Mouse (Mus musculus) MEL (cell line): ENCODE results near the gene Rnase4. TPM values are rescaled to one million over a fixed set of nuclear protein-coding genes. Genes with fewer than 3 reads are reported as not detected.

Experiments
- DNase-seq: peaks from one replicate; pipeline ENCODE4 v3.0.0; 2011; ENCODE audit warnings: low read depth, low spot score
- H3K27ac ChIP-seq: 2 replicates; pipeline ENCODE4 v1.5.1; 2012; ENCODE audit warnings: low read depth, mild to moderate bottlenecking, control low read depth, low read length, moderate library complexity; ENCODE audit not compliant: control insufficient read depth
- H3K27me3 ChIP-seq, 2 experiments: fragments of 150-350 bp in 1 of 2; sonication (generic) in 1 of 2; 2 replicates each; pipeline ENCODE4 v1.6.1; 2012; ENCODE audit warnings: low read length in 2 of 2, mild to moderate bottlenecking in 2 of 2, improper control_type of control experiment in 1 of 2, moderate library complexity in 1 of 2; ENCODE audit not compliant: insufficient read depth in 2 of 2, control insufficient read depth in 1 of 2
- H3K36me3 ChIP-seq, 2 experiments: 2 replicates each; pipeline ENCODE4 v1.6.1; 2012 to 2014; ENCODE audit warnings: low read length in 2 of 2, improper control_type of control experiment in 1 of 2, inconsistent platforms in 1 of 2, mild to moderate bottlenecking in 1 of 2; ENCODE audit not compliant: insufficient read depth in 2 of 2, control insufficient read depth in 1 of 2
- H3K4me1 ChIP-seq, 2 experiments: fragments of 150-350 bp in 1 of 2; sonication (generic) in 1 of 2; 2 replicates each; pipeline ENCODE4 v1.6.1; 2012; ENCODE audit warnings: low read length in 2 of 2, improper control_type of control experiment in 1 of 2, mild to moderate bottlenecking in 1 of 2; ENCODE audit not compliant: insufficient read depth in 2 of 2, control insufficient read depth in 1 of 2
- H3K4me3 ChIP-seq, 2 experiments: fragments of 150-350 bp in 1 of 2; sonication (generic) in 1 of 2; 2 replicates each; pipeline ENCODE4 v1.5.1; 2012; ENCODE audit warnings: low read depth in 2 of 2, low read length in 2 of 2, mild to moderate bottlenecking in 2 of 2, moderate library complexity in 2 of 2, control low read depth in 1 of 2, improper control_type of control experiment in 1 of 2; ENCODE audit not compliant: control insufficient read depth in 1 of 2, insufficient read depth in 1 of 2
- H3K79me2 ChIP-seq: 2 replicates; pipeline ENCODE4 v1.6.1; 2012; ENCODE audit warnings: mild to moderate bottlenecking, low read length, moderate library complexity; ENCODE audit not compliant: control insufficient read depth, poor library complexity, insufficient read depth
- H3K9ac ChIP-seq: 2 replicates; pipeline ENCODE4 v1.6.1; 2012; ENCODE audit warnings: low read depth, mild to moderate bottlenecking, control low read depth, low read length, moderate library complexity; ENCODE audit not compliant: control insufficient read depth, poor library complexity, severe bottlenecking
- H3K9me3 ChIP-seq: fragments of 150-350 bp; sonication (generic); replicated peaks from 2 replicates; pipeline ENCODE4 v1.6.1; 2012; ENCODE audit warnings: mild to moderate bottlenecking, low read length, improper control_type of control experiment, moderate library complexity; ENCODE audit not compliant: insufficient read depth
- BHLHE40 ChIP-seq: IDR thresholded peaks from 2 replicates; pipeline ENCODE4 v1.6.1; 2012; ENCODE audit warnings: low read depth, mild to moderate bottlenecking, inconsistent platforms, low read length, improper control_type of control experiment, borderline replicate concordance
- CHD1 ChIP-seq: IDR thresholded peaks from 2 replicates; pipeline ENCODE4 v1.6.1; 2012; ENCODE audit warnings: low read depth, mild to moderate bottlenecking, inconsistent platforms, low read length, improper control_type of control experiment
- CTCF ChIP-seq, 3 experiments: IDR thresholded peaks in 2 of 3; conservative IDR thresholded peaks in 1 of 3; 2 replicates each; pipeline ENCODE4 v1.5.1; 2011 to 2012; ENCODE audit warnings: low read length in 3 of 3, low read depth in 2 of 3, mild to moderate bottlenecking in 2 of 3, improper control_type of control experiment in 1 of 3, inconsistent platforms in 1 of 3, mixed read lengths in 1 of 3, moderate library complexity in 1 of 3; ENCODE audit not compliant: control insufficient read depth in 1 of 3, insufficient read depth in 1 of 3, poor library complexity in 1 of 3, severe bottlenecking in 1 of 3
- E2F4 ChIP-seq: IDR thresholded peaks from 2 replicates; pipeline ENCODE4 v1.6.1; 2011; ENCODE audit warnings: low read depth, low read length, improper control_type of control experiment, borderline replicate concordance
- ELF1 ChIP-seq: IDR thresholded peaks from 2 replicates; pipeline ENCODE4 v1.6.1; 2014; ENCODE audit warnings: low read depth, mild to moderate bottlenecking, inconsistent platforms, low read length, improper control_type of control experiment, moderate library complexity
- EP300 ChIP-seq, 2 experiments: IDR thresholded peaks; 2 replicates each; pipeline ENCODE4 v1.6.1; 2011; ENCODE audit warnings: improper control_type of control experiment in 2 of 2, low read length in 2 of 2, low read depth in 1 of 2, mild to moderate bottlenecking in 1 of 2
- ETS1 ChIP-seq: IDR thresholded peaks from 2 replicates; pipeline ENCODE4 v1.6.1; 2012; ENCODE audit warnings: low read depth, mild to moderate bottlenecking, inconsistent platforms, low read length, improper control_type of control experiment, moderate library complexity
- GABPA ChIP-seq: IDR thresholded peaks from 2 replicates; pipeline ENCODE4 v1.6.1; 2012; ENCODE audit warnings: low read depth, mild to moderate bottlenecking, inconsistent platforms, low read length, improper control_type of control experiment, moderate library complexity
- GATA1 ChIP-seq: IDR thresholded peaks from 2 replicates; pipeline ENCODE4 v1.6.1; 2011; ENCODE audit warnings: low read depth, low read length, improper control_type of control experiment
- JUND ChIP-seq: IDR thresholded peaks from 2 replicates; pipeline ENCODE4 v1.6.1; 2011; ENCODE audit warnings: low read depth, mild to moderate bottlenecking, improper control_type of control experiment, low read length
- MAZ ChIP-seq: IDR thresholded peaks from 2 replicates; pipeline ENCODE4 v1.6.1; 2012; ENCODE audit warnings: low read depth, mild to moderate bottlenecking, inconsistent platforms, low read length, improper control_type of control experiment
- MEF2A ChIP-seq: IDR thresholded peaks from 2 replicates; pipeline ENCODE4 v1.6.1; 2014; ENCODE audit warnings: low read depth, mild to moderate bottlenecking, inconsistent platforms, low read length, improper control_type of control experiment; ENCODE audit not compliant: poor library complexity, insufficient replicate concordance, severe bottlenecking; ENCODE audit errors: extremely low read depth
- MXI1 ChIP-seq: IDR thresholded peaks from 2 replicates; pipeline ENCODE4 v1.6.1; 2011; ENCODE audit warnings: mild to moderate bottlenecking, low read depth, low read length, improper control_type of control experiment
- MYC ChIP-seq: IDR thresholded peaks from 2 replicates; pipeline ENCODE4 v1.6.1; 2011; ENCODE audit warnings: low read depth, mild to moderate bottlenecking, low read length, improper control_type of control experiment, moderate library complexity
- NRF1 ChIP-seq: IDR thresholded peaks from 2 replicates; pipeline ENCODE4 v1.6.1; 2014; ENCODE audit warnings: low read depth, mild to moderate bottlenecking, inconsistent platforms, low read length, improper control_type of control experiment, moderate library complexity; ENCODE audit not compliant: poor library complexity, insufficient read depth, severe bottlenecking
- POLR2A ChIP-seq, 2 experiments: IDR thresholded peaks; 2 replicates each; pipeline ENCODE4 v1.6.1; 2011 to 2012; ENCODE audit warnings: low read length in 2 of 2, mild to moderate bottlenecking in 2 of 2, control low read depth in 1 of 2, improper control_type of control experiment in 1 of 2, low read depth in 1 of 2, moderate library complexity in 1 of 2; ENCODE audit not compliant: control insufficient read depth in 1 of 2, insufficient read depth in 1 of 2, poor library complexity in 1 of 2
- POLR2AphosphoS2 ChIP-seq: IDR thresholded peaks from 2 replicates; pipeline ENCODE4 v1.6.1; 2011; ENCODE audit warnings: low read length, improper control_type of control experiment
- RAD21 ChIP-seq: IDR thresholded peaks from 2 replicates; pipeline ENCODE4 v1.6.1; 2011; ENCODE audit warnings: mild to moderate bottlenecking, low read depth, low read length, improper control_type of control experiment
- SMC3 ChIP-seq: IDR thresholded peaks from 2 replicates; pipeline ENCODE4 v1.6.1; 2011; ENCODE audit warnings: low read depth, low read length, improper control_type of control experiment
- TAL1 ChIP-seq: IDR thresholded peaks from 2 replicates; pipeline ENCODE4 v1.6.1; 2012; ENCODE audit warnings: mild to moderate bottlenecking, inconsistent platforms, low read length, moderate library complexity, mixed read lengths
- TBP ChIP-seq: IDR thresholded peaks from 2 replicates; pipeline ENCODE4 v1.8.0; 2011; ENCODE audit warnings: low read depth, low read length, improper control_type of control experiment
- TCF12 ChIP-seq: IDR thresholded peaks from 2 replicates; pipeline ENCODE4 v1.6.1; 2014; ENCODE audit warnings: low read depth, mild to moderate bottlenecking, inconsistent platforms, low read length, improper control_type of control experiment, moderate library complexity
- USF1 ChIP-seq: IDR thresholded peaks from 2 replicates; pipeline ENCODE4 v1.6.1; 2014; ENCODE audit warnings: low read depth, mild to moderate bottlenecking, inconsistent platforms, low read length, improper control_type of control experiment, moderate library complexity
- USF2 ChIP-seq, 2 experiments: IDR thresholded peaks; 2 replicates each; pipeline ENCODE4 v1.6.1; 2011 to 2012; ENCODE audit warnings: improper control_type of control experiment in 2 of 2, low read length in 2 of 2, borderline replicate concordance in 1 of 2, inconsistent platforms in 1 of 2, low read depth in 1 of 2, mild to moderate bottlenecking in 1 of 2; ENCODE audit not compliant: insufficient read depth in 1 of 2
- ZC3H11A ChIP-seq: IDR thresholded peaks from 2 replicates; pipeline ENCODE4 v1.6.1; 2012; ENCODE audit warnings: low read depth, mild to moderate bottlenecking, inconsistent platforms, low read length, improper control_type of control experiment
- ZMIZ1 ChIP-seq: IDR thresholded peaks from 2 replicates; pipeline ENCODE4 v1.6.1; 2012; ENCODE audit warnings: low read depth, mild to moderate bottlenecking, inconsistent platforms, low read length, improper control_type of control experiment, moderate library complexity
- ZNF384 ChIP-seq: IDR thresholded peaks from 2 replicates; pipeline ENCODE4 v1.6.1; 2012; ENCODE audit warnings: low read depth, mild to moderate bottlenecking, inconsistent platforms, low read length, improper control_type of control experiment
- polyA plus RNA-seq, 2 experiments: library from polyadenylated mRNA; stranded (reverse) in 1 of 2; unstranded in 1 of 2; fragments of >175 nt in 1 of 2; fragments of >200 nt in 1 of 2; gene quantifications; 2 replicates each; pipeline versions ENCODE4 v1.2.1 to v1.2.4; 2012; ENCODE audit warnings: low replicate concordance in 2 of 2, low read depth in 1 of 2; ENCODE audit not compliant: insufficient read length in 2 of 2, insufficient read depth in 1 of 2, missing spikeins in 1 of 2
- total RNA-seq: library from RNA; depleted of rRNA; stranded (reverse); fragments of 300-350 nt; gene quantifications from 2 replicates; pipeline ENCODE4 v1.2.3, GENCODE M21; 2012

The Rnase4 gene
- total and polyA plus RNA-seq, 3 experiments = 0.18 TPM; not detected in 2

DNA sequence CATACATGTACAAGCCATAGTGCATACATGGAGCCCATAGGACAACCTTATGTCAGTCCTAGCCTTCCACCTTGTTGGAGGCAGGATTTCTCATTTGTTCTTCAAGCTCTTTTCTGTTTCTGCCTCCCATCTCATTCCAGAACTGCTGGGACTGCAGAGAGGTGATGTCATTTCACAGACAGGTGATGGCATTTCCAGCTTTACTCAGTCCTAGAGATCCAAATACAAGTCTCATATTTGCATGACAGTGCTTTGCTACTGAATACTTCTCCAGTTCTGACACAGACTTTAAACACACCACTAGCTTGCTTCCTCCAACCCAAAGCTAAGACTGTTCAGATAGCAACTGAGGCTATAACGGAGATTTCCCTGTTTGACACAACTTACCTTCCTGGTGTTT is 11.7 kb upstream of the Rnase4 start:
- no peaks in the 10 kb centered on the region for H3K36me3 ChIP-seq
- H3K9me3 ChIP-seq = no peaks in the 10 kb centered on the region
- no peak overlapping the region for H3K4me3 ChIP-seq
- no peak for DNase-seq
- no peaks in the 10 kb centered on the region for H3K79me2 ChIP-seq
- H3K27me3 ChIP-seq = no peaks in the 10 kb centered on the region; a peak in 1 of 4 replicates
- no peak overlapping the region for H3K27ac ChIP-seq
- no peaks in the 10 kb centered on the region for H3K4me1 ChIP-seq
- TF ChIP-seq TBP (no peak), ZNF384 (no peak), USF2 (IDR thresholded peaks at IDR 0.05; ENCODE audit: borderline replicate concordance in 1 of 2, insufficient read depth in 1 of 2, low read depth in 1 of 2, low read length in 2 of 2) (no peak), POLR2A (IDR thresholded peaks at IDR 0.05; ENCODE audit: control insufficient read depth in 1 of 2, insufficient read depth in 1 of 2, low read depth in 1 of 2, low read length in 2 of 2, poor library complexity in 1 of 2) (no peak), BHLHE40 (no peak), CTCF (IDR thresholded peaks at IDR 0.05 in 2 of 3, conservative IDR thresholded peaks at IDR 0.05 in 1 of 3; ENCODE audit: control insufficient read depth in 1 of 3, insufficient read depth in 1 of 3, low read depth in 2 of 3, low read length in 3 of 3, poor library complexity in 1 of 3, severe bottlenecking in 1 of 3) (no peak), E2F4 (no peak), TCF12 (no peak), MAZ (no peak), MXI1 (no peak), NRF1 (no peak), POLR2AphosphoS2 (no peak), MYC (no peak), ZC3H11A (no peak), GATA1 (no peak), EP300 (IDR thresholded peaks at IDR 0.05; ENCODE audit: low read depth in 1 of 2, low read length in 2 of 2) (no peak)
- H3K9ac ChIP-seq = no peak overlapping the region

- Histone ChIP-seq H3K4me1 (peaks cover 0 to 3% of the 10 kb centered on the region in 2 experiments; a peak in 1 of 4 replicates), H3K9ac (no peak overlapping the region), H3K79me2 (no peaks in the 10 kb centered on the region), H3K36me3 (no peaks in the 10 kb centered on the region), H3K27me3 (no peaks in the 10 kb centered on the region; a peak in 1 of 4 replicates), H3K9me3 (no peaks in the 10 kb centered on the region), H3K4me3 (no peak overlapping the region), H3K27ac (no peak overlapping the region)
- no peak for DNase-seq
- no peak for TF ChIP-seq TAL1
- no peak for TF ChIP-seq ZC3H11A
- no peak for TF ChIP-seq USF1
- TF ChIP-seq ZMIZ1 = no peak
- TF ChIP-seq SMC3 = no peak
- TF ChIP-seq GABPA = no peak
- TF ChIP-seq ETS1 = no peak
- no peak for TF ChIP-seq MXI1
- no peak for TF ChIP-seq TBP
- TF ChIP-seq ZNF384 = no peak
- TF ChIP-seq USF2 (IDR thresholded peaks at IDR 0.05; ENCODE audit: borderline replicate concordance in 1 of 2, insufficient read depth in 1 of 2, low read depth in 1 of 2, low read length in 2 of 2) = no peak
- no peak for TF ChIP-seq POLR2A (IDR thresholded peaks at IDR 0.05; ENCODE audit: control insufficient read depth in 1 of 2, insufficient read depth in 1 of 2, low read depth in 1 of 2, low read length in 2 of 2, poor library complexity in 1 of 2)
- no peak for TF ChIP-seq CTCF (IDR thresholded peaks at IDR 0.05 in 2 of 3, conservative IDR thresholded peaks at IDR 0.05 in 1 of 3; ENCODE audit: control insufficient read depth in 1 of 3, insufficient read depth in 1 of 3, low read depth in 2 of 3, low read length in 3 of 3, poor library complexity in 1 of 3, severe bottlenecking in 1 of 3)
- TF ChIP-seq TCF12 = no peak
- no peak for TF ChIP-seq JUND
- TF ChIP-seq CHD1 = no peak
- no peak for TF ChIP-seq MEF2A
- no peak for TF ChIP-seq RAD21
- no peak for TF ChIP-seq POLR2AphosphoS2
- TF ChIP-seq ELF1 = no peak
Observed at GRCm38 (mm10) chr14:51081035-51081434, 9.8 kb upstream of the Rnase4 start.
